Mouse (Mus musculus): ENCODE measurements at regions not wholly inside any gene's neighbourhood (a gene's known extent, or its start where the extent isn't known, plus 50 kb on each side); places are given as distances from the start of the nearest gene placed in this dataset.

GRCm38 (mm10) chr15:26220855-26221254 is 88.0 kb upstream of the March11 start:
- Histone ChIP-seq H3K4me3 (ENCODE audit: control insufficient read depth in 1 of 2, insufficient read depth in 1 of 2, low read depth in 2 of 2, low read length in 2 of 2) (no peak overlapping the region), H3K27me3 (ENCODE audit: control insufficient read depth in 1 of 2, insufficient read depth in 2 of 2, low read length in 2 of 2) (no peaks in the 10 kb centered on the region), H3K27ac (ENCODE audit: control insufficient read depth, low read depth, low read length) (no peak overlapping the region), H3K36me3 (ENCODE audit: control insufficient read depth in 1 of 2, insufficient read depth in 2 of 2, low read length in 2 of 2) (no peaks in the 10 kb centered on the region), H3K4me1 (ENCODE audit: control insufficient read depth in 1 of 2, insufficient read depth in 2 of 2, low read length in 2 of 2) (no peaks in the 10 kb centered on the region), H3K9me3 (replicated peaks; ENCODE audit: insufficient read depth, low read length) (no peaks in the 10 kb centered on the region), H3K79me2 (ENCODE audit: control insufficient read depth, insufficient read depth, low read length, poor library complexity) (no peaks in the 10 kb centered on the region), H3K9ac (ENCODE audit: control insufficient read depth, low read depth, low read length, poor library complexity, severe bottlenecking) (no peak overlapping the region)
- DNase-seq (ENCODE audit: low read depth, low spot score), result no peak
- TF ChIP-seq KAT2A (conservative IDR thresholded peaks at IDR 0.05; ENCODE audit: low read depth, low read length), result no peak
- TF ChIP-seq BHLHE40 (IDR thresholded peaks at IDR 0.05; ENCODE audit: borderline replicate concordance, low read depth, low read length), result no peak

DNA sequence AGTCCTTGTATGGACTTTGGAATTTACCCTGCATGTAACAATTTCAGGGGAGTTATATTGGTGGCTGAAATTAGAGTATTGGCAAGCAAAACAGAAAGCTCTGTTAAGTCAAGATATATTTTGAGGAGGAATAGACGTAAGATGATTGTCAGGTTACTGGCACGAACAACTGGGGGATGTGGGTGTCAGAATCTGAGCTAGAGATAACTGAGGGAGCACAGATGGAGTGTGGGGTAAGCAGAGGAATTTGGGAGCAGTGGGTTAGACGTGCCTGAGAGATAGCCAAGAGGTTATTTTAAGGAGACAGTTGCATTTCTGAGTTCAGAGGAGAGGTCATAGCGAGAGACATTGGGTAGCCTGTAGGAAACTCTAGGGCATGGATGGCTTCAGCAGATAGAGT is 80.2 kb upstream of the March11 start:
- H3K27me3 ChIP-seq (ENCODE audit: control insufficient read depth in 1 of 2, insufficient read depth in 2 of 2, low read length in 2 of 2), result no peaks in the 10 kb centered on the region
- no peak overlapping the region for H3K4me3 ChIP-seq (ENCODE audit: control insufficient read depth in 1 of 2, insufficient read depth in 1 of 2, low read depth in 2 of 2, low read length in 2 of 2)
- no peaks in the 10 kb centered on the region for H3K36me3 ChIP-seq (ENCODE audit: control insufficient read depth in 1 of 2, insufficient read depth in 2 of 2, low read length in 2 of 2)
- H3K9me3 ChIP-seq (replicated peaks; ENCODE audit: insufficient read depth, low read length), result no peaks in the 10 kb centered on the region
- H3K4me1 ChIP-seq (ENCODE audit: control insufficient read depth in 1 of 2, insufficient read depth in 2 of 2, low read length in 2 of 2), result no peaks in the 10 kb centered on the region
- no peak overlapping the region for H3K9ac ChIP-seq (ENCODE audit: control insufficient read depth, low read depth, low read length, poor library complexity, severe bottlenecking)
- no peak for DNase-seq (ENCODE audit: low read depth, low spot score)
- H3K27ac ChIP-seq (ENCODE audit: control insufficient read depth, low read depth, low read length), result no peak overlapping the region
- TF ChIP-seq ZNF384 (IDR thresholded peaks at IDR 0.05; ENCODE audit: low read depth, low read length) (no peak), POLR2AphosphoS5 (IDR thresholded peaks at IDR 0.05; ENCODE audit: borderline replicate concordance, low read depth, low read length) (no peak), CHD2 (IDR thresholded peaks at IDR 0.05; ENCODE audit: low read length) (no peak), BHLHE40 (IDR thresholded peaks at IDR 0.05; ENCODE audit: borderline replicate concordance, low read depth, low read length) (no peak), USF1 (IDR thresholded peaks at IDR 0.05; ENCODE audit: low read depth, low read length) (no peak), TAL1 (IDR thresholded peaks at IDR 0.05; ENCODE audit: low read length) (no peak), MAFK (IDR thresholded peaks at IDR 0.05; ENCODE audit: borderline replicate concordance, low read depth, low read length) (no peak), NELFE (IDR thresholded peaks at IDR 0.05; ENCODE audit: low read depth, low read length) (no peak), MYB (IDR thresholded peaks at IDR 0.05; ENCODE audit: low read depth, low read length) (no peak), CTCF (IDR thresholded peaks at IDR 0.05 in 2 of 3, conservative IDR thresholded peaks at IDR 0.05 in 1 of 3; ENCODE audit: control insufficient read depth in 1 of 3, insufficient read depth in 1 of 3, low read depth in 2 of 3, low read length in 3 of 3, poor library complexity in 1 of 3, severe bottlenecking in 1 of 3) (no peak), MXI1 (IDR thresholded peaks at IDR 0.05; ENCODE audit: low read depth, low read length) (no peak)
- no peaks in the 10 kb centered on the region for H3K79me2 ChIP-seq (ENCODE audit: control insufficient read depth, insufficient read depth, low read length, poor library complexity)
